Mouse (Mus musculus) heart, embryonic 12.5 days (tissue): ENCODE data around the gene Ebf1. TPM values are rescaled to one million over a fixed set of nuclear protein-coding genes. Genes with fewer than 3 reads are reported as not detected.
"Not testable (repeated sequence)": the region's sequence is repeated elsewhere in the genome, so short reads cannot be mapped to it uniquely, and the experiment has no call there.

Experiments used
- ATAC-seq: fragments of 200-750 bp; cut with Nextera tagmentation; 2 replicates; pipeline ENCODE4 v1.8.0; 2017; ENCODE audit warnings: moderate TSS enrichment, moderate library complexity; ENCODE audit not compliant: insufficient number of reproducible peaks, low FRiP score
- H3K27ac ChIP-seq: fragments of 300-500 bp; sonication (generic); 2 replicates; pipeline ENCODE4 v1.5.1; 2016; ENCODE audit warnings: mild to moderate bottlenecking, moderate library complexity; ENCODE audit not compliant: poor library complexity, severe bottlenecking
- H3K27me3 ChIP-seq: fragments of 300-500 bp; sonication (generic); replicated peaks from 2 replicates; pipeline ENCODE4 v1.6.1; 2016; ENCODE audit warnings: mild to moderate bottlenecking, moderate library complexity
- H3K36me3 ChIP-seq: fragments of 300-500 bp; sonication (generic); 2 replicates; pipeline ENCODE4 v1.6.1; 2016; ENCODE audit warnings: mild to moderate bottlenecking, moderate library complexity
- H3K4me1 ChIP-seq: fragments of 300-500 bp; sonication (generic); replicated peaks from 2 replicates; pipeline ENCODE4 v1.6.1; 2016; ENCODE audit warnings: mild to moderate bottlenecking
- H3K4me2 ChIP-seq: fragments of 300-500 bp; sonication (generic); 2 replicates; pipeline ENCODE4 v1.6.1; 2016; ENCODE audit warnings: mild to moderate bottlenecking, moderate library complexity
- H3K4me3 ChIP-seq: fragments of 300-500 bp; sonication (generic); 2 replicates; pipeline ENCODE4 v1.5.1; 2016; ENCODE audit warnings: mild to moderate bottlenecking
- H3K9ac ChIP-seq: fragments of 300-500 bp; sonication (generic); 2 replicates; pipeline ENCODE4 v1.6.1; 2016; ENCODE audit warnings: mild to moderate bottlenecking, moderate library complexity
- H3K9me3 ChIP-seq: fragments of 300-500 bp; sonication (generic); replicated peaks from 2 replicates; pipeline ENCODE4 v1.6.1; 2016; ENCODE audit warnings: mild to moderate bottlenecking, moderate library complexity
- WGBS: fragments of 180-500 bp; shearing (Covaris S2); methylation state at CpG from one replicate; pipeline ENCODE4 v1.1.7; 2016; 5-methylcytosine and 5-hydroxymethylcytosine counted together
- polyA plus RNA-seq: library from polyadenylated mRNA; unstranded; fragments of >200 nt; fragmentation: Nextera tagmentation; extraction: Ambion mirVana; gene quantifications from 2 replicates; pipeline ENCODE4 v1.2.1, GENCODE M21; 2016

Gene Ebf1
- polyA plus RNA-seq, result 13.9 and 15.6 TPM in 2 replicates

DNA sequence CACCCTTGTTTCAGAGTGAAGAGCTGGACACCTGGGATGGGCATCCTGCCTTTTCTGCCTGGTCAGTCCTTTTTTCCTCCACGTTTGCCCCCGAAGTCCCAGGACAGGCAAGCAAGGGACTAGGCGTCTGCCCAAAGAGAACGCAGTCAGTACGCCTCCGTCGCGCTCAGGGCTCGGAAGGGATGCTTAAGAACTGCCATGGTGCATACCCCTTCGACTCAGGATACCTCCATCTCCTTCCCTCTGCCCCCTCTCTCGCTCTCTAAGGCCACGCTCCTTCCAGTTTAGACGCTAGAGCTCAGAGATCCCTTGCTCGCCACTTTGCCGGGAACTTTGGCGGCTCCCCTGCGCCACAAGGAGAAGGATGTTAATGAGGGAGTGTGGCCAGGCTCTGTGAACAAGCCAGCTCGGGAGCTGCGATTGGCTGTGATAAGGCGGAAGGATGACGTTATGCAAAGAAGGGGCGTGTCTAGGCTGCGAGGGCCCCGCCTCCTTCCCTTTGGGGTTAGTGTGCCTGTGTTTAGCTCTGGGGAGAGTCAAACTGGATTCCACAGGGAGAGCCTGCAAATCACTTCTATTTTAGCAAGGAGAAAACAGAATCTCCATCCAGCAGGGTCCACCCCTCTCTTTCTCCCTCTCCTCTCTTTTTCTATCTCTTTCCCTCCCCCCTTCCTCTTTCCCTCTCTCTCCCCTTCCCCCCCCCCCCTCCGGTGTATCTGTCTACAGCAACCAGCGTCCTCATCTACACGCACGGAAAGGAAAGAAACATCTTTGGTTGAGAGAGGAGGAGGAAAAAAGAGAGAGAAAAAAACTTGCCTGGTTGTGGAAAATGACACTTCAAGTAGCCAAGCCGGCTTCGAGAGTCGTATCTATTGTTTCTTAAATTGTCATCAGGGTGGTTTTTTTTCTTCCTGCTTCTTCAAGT is at the start of gene Ebf1:
Ebf1 (plus strand) TSS at position 530 of the 925 bp plus-strand sequence.
- Histone ChIP-seq H3K36me3 (peaks cover 2% of the 10 kb centered on the region; the same call in 1 of the 2 replicates), H3K4me2 (peak within 1 kb of the TSS; percentile 80), H3K9me3 (peaks cover 2% of the 10 kb centered on the region; the same call in 1 of the 2 replicates), H3K4me1 (peaks cover 28% of the 10 kb centered on the region), H3K4me3 (peak within 1 kb of the TSS; percentile 62), H3K9ac (peak within 1 kb of the TSS; percentile 77), H3K27me3 (peaks cover 54% of the 10 kb centered on the region), H3K27ac (peak within 1 kb of the TSS; percentile 84)
- ATAC-seq, result peak; percentile 92
- WGBS, result under 1% methylated on average over 28 of the region's 31 CpGs

DNA sequence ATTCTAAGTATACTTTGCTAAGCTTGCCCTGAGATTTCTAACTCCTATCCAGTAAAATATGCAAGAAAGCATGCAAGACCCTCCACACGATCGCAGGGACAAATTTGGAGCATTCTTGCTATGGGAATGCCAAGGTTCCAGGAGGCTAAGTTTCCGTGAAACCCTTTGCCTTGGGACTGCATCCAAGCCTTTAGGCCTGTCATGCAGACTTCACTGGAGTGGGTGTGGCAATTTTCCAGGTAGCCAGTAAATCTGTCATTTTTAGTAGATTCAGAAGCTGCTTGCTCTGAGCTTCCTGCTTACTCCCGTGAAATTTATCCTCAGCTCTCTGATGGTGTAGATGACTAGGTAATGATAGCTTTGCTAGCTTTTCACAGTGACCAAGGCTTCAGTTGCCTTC is 46.8 kb upstream of the Ebf1 start:
- H3K9me3 ChIP-seq, H3K4me1 ChIP-seq, H3K4me2 ChIP-seq, H3K9ac ChIP-seq, ATAC-seq, H3K27me3 ChIP-seq, H3K27ac ChIP-seq, H3K4me3 ChIP-seq: not testable (repeated sequence)
- WGBS, result 93% methylated on average over 4 of the region's 4 CpGs
- peaks cover 33% of the 10 kb centered on the region for H3K36me3 ChIP-seq

DNA sequence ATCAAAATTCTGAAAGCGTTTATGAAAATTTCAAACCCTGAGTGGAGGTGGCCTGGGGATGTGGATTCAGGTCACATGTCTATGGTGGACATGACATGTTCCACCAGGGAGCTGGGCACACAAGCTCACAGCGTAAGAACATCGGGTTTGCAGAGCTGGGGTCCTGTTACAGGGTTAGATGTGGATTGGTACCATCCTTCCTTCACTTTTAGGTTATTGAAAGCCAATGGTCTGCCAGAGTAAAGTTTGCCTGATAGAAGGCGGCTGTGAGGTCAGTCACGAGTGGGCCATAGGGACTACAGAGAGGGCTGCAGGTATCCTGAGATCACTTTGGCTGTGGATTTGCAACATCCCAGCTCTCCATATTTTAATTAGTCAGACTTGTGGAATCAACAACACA is 44.3 kb upstream of the Ebf1 start:
- Histone ChIP-seq H3K4me3 (no peak overlapping the region), H3K9ac (no peak overlapping the region), H3K4me2 (no peak overlapping the region), H3K27me3 (no peaks in the 10 kb centered on the region), H3K36me3 (peaks cover 9% of the 10 kb centered on the region), H3K9me3 (peaks cover 4% of the 10 kb centered on the region; the same call in 1 of the 2 replicates), H3K27ac (no peak overlapping the region), H3K4me1 (no peaks in the 10 kb centered on the region)
- WGBS, result 91% methylated on average over 5 of the region's 5 CpGs
- no peak for ATAC-seq

DNA sequence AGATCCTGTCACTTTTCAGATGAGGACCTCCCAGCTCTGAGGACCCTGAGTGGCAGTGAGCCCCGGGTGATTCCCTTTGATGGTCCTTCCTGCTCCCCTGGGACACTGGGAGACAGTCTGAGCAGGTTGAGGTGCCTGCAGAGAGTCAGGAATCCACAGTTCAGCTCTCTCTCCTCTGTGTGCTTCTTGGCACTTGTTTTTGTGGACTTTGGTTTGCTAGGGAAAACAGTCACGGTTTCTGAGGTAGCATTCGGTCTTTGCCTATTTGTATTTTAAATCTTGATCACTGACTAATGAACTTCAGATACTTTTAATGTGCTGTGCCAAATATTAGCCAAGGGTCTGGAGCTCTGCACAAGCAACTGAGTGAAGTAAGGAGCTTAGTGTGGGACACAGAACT is 43.7 kb upstream of the Ebf1 start:
- ATAC-seq, result no peak
- WGBS, result 73% methylated on average over 3 of the region's 3 CpGs
- Histone ChIP-seq H3K9me3 (peaks cover 4% of the 10 kb centered on the region; the same call in 1 of the 2 replicates), H3K9ac (no peak overlapping the region), H3K4me1 (no peaks in the 10 kb centered on the region), H3K27ac (no peak overlapping the region), H3K4me2 (no peak overlapping the region), H3K36me3 (peaks cover 8% of the 10 kb centered on the region), H3K4me3 (no peak overlapping the region), H3K27me3 (no peaks in the 10 kb centered on the region)

DNA sequence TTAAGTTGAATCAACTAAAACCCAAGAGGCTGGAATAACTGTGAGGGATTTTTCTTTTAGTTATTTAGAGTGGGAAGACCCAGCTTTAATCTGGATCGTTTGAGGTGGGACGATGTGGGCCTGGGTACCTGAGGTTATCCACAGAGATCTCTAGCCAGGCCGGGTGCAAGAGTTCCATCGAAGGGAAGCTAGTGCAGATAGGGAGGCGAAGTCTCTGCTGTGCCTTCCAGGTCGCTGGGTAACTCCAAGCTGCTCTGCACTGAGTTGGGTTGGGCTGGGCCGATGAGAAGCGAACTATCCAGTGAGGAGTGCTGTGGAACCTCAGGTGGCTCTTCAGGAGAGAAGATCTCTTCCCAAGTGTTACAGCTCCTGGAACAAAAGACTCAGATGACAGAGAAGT is 42.7 kb upstream of the Ebf1 start:
- no peak overlapping the region for H3K4me3 ChIP-seq
- H3K27ac ChIP-seq, result no peak overlapping the region
- WGBS, result 85% methylated on average over 8 of the region's 8 CpGs
- no peak overlapping the region for H3K4me2 ChIP-seq
- H3K4me1 ChIP-seq, result no peaks in the 10 kb centered on the region
- peaks cover 6% of the 10 kb centered on the region for H3K36me3 ChIP-seq
- peaks cover 2% of the 10 kb centered on the region; the same call in 1 of the 2 replicates for H3K9me3 ChIP-seq
- H3K9ac ChIP-seq, result no peak overlapping the region
- ATAC-seq, result no peak
- no peaks in the 10 kb centered on the region for H3K27me3 ChIP-seq

DNA sequence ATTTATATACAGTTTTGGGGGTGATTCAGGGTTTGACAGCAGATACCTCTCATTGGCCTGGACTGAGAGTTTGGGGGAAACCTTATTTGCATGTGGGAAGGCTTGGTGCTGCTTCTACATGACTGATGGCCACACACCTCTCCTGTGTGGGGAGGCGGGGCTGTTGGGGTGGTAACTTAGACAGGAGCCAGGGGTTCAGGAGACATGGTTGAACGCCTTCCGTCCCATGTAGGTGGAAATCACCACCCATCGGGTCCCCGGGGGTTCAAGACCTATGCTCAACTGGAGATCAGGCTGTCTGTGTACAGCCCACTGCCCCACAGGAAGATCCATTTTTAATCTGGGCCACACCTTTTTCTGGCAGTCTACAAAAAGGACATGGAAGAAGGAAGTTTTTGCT is 42.3 kb upstream of the Ebf1 start:
- Histone ChIP-seq H3K27me3 (no peaks in the 10 kb centered on the region), H3K9ac (no peak overlapping the region), H3K27ac (no peak overlapping the region), H3K4me1 (no peaks in the 10 kb centered on the region), H3K36me3 (peaks cover 2% of the 10 kb centered on the region; the same call in 1 of the 2 replicates), H3K4me2 (no peak overlapping the region), H3K9me3 (no peaks in the 10 kb centered on the region), H3K4me3 (no peak overlapping the region)
- 88% methylated on average over 5 of the region's 5 CpGs for WGBS
- no peak for ATAC-seq

DNA sequence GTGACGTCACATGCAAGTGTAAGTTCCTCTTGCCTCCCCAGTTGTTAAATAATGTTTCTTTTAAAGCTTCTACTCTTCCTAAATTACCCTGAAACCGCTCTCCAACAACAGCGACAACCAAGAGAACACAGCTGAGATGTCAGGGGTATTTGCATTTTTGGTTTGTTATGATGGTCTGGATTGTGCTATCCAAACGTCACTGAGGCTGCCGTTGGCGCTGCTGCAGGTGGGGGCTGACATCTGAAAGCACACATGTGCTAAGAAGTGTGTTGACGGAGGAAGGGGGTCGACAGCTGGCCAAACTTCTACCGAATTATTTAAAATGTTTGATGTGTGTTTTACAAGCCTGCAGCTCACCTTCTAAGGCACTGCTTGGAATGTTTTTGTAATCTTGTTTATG is 39.2 kb upstream of the Ebf1 start:
- ATAC-seq, result no peak

DNA sequence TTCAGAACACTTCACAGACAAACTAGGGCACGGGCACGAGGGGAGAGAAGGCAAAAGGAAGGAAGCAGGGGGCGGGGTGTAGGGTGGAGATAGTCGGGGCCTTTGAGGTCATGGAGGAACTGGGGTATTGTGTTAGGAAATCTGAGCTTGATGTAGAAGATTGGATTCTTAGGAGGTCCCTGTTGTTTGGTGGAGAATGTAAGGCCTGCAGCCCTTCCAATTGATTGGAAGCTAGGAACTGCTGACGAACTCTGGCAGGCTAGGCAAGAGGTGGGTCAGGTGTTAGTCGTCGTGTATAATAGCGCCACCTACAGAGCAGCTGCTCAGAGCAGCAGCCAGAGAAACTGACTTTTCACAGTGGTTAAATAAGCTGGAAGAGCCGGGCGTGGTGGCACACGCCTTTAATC is 35.8 kb upstream of the Ebf1 start:
- 26% methylated on average over 11 of the region's 11 CpGs for WGBS
- Histone ChIP-seq H3K27ac (no peak overlapping the region), H3K4me2 (peak overlapping the region; percentile 31; the same call in 1 of the 2 replicates), H3K9ac (no peak overlapping the region), H3K27me3 (no peaks in the 10 kb centered on the region), H3K9me3 (no peaks in the 10 kb centered on the region), H3K36me3 (no peaks in the 10 kb centered on the region), H3K4me3 (no peak overlapping the region), H3K4me1 (peaks cover 5% of the 10 kb centered on the region; the same call in 1 of the 2 replicates)
- peak; percentile 67 for ATAC-seq

More for the DNA sequence above, 39.2 kb upstream of the Ebf1 start:
- Histone ChIP-seq H3K4me2 (no peak overlapping the region), H3K4me3 (no peak overlapping the region), H3K27ac (no peak overlapping the region), H3K9me3 (no peaks in the 10 kb centered on the region), H3K9ac (no peak overlapping the region), H3K36me3 (no peaks in the 10 kb centered on the region), H3K4me1 (peaks cover 5% of the 10 kb centered on the region; the same call in 1 of the 2 replicates), H3K27me3 (no peaks in the 10 kb centered on the region)
- WGBS, result 76% methylated on average over 9 of the region's 9 CpGs

DNA sequence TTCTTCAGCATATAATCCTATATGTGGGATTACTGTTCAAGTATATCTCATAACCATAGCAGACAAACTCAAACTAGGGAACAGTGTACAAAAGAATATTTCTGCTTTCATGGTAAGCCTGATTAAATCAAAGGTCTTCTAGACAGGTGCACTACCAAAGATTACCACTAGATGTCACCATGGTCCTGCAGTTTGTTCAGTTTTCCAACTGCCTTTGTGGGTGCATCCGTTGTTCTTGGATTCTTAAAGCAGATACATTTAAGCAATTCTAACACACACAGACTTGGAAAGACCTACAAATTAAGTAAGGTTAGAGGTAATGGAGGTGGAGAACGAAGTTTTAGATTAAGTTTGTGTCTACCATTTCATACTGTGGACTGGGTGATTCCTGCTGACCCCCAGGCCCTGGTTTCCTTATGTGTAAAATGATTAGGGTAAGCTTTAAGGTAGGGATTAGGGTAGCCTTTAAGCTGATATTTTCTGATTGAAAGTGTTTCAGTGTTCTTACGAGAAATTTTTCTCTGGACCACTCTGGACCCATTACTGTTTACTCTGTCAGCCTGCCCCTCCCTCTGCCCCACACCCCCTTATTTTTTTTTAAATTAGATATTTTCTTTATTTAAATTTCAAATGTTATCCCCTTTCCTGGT is 30.9 kb upstream of the Ebf1 start:
- Histone ChIP-seq H3K27me3 (no peaks in the 10 kb centered on the region), H3K9me3 (no peaks in the 10 kb centered on the region), H3K27ac (no peak overlapping the region), H3K4me1 (peaks cover 3% of the 10 kb centered on the region; the same call in 1 of the 2 replicates), H3K4me3 (no peak overlapping the region), H3K4me2 (no peak overlapping the region), H3K36me3 (no peaks in the 10 kb centered on the region), H3K9ac (no peak overlapping the region)
- no peak for ATAC-seq
- WGBS, result 14% methylated on average over 3 of the region's 3 CpGs

DNA sequence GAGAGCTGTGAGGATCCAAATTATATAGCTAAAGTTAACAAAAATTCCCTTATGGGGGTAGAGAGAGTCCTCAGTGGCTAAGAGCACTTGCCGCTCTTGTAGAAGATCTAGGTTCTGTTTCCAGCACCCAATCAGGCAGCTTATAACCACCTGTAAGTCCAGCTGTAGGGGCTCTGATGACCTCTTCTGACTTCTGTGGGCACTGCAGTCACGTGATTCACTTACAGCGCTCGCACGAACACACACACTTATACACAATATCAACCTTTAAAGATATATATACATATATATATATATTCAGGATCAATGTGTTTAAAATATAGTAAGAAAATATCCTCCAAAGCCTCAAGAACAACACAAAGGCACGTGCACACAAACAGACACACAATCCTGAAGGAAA is 24.1 kb upstream of the Ebf1 start:
- H3K4me1 ChIP-seq, result no peaks in the 10 kb centered on the region
- no peaks in the 10 kb centered on the region for H3K36me3 ChIP-seq
- H3K4me3 ChIP-seq, result no peak overlapping the region
- H3K27ac ChIP-seq, result no peak overlapping the region
- no peak overlapping the region for H3K9ac ChIP-seq
- no peak overlapping the region for H3K4me2 ChIP-seq
- no peaks in the 10 kb centered on the region for H3K9me3 ChIP-seq
- no peak for ATAC-seq
- WGBS, result 85% methylated on average over 6 of the region's 6 CpGs
- H3K27me3 ChIP-seq, result no peaks in the 10 kb centered on the region

DNA sequence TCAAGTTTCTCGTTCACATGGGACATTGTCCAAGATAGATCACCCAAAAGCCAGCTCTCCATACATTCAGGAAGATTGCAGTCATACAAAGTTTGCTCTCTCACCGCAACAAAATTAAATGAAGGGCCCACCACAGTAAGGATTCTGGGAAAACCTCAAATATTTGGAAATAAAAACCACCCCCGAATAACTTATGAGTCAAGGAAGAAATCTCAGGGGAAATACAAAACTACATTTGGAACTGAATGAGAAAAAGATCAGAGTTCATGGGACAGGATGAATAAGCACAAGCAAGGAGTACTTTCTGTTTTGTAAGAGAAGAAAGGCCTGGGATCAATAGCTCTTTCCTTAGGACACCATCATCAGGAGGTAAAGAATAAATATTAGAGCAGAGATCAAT is 22.3 kb upstream of the Ebf1 start:
- Histone ChIP-seq H3K4me1 (no peaks in the 10 kb centered on the region), H3K4me2 (no peak overlapping the region), H3K27me3 (no peaks in the 10 kb centered on the region), H3K36me3 (no peaks in the 10 kb centered on the region), H3K9ac (no peak overlapping the region), H3K4me3 (no peak overlapping the region), H3K9me3 (no peaks in the 10 kb centered on the region), H3K27ac (no peak overlapping the region)
- ATAC-seq, result no peak
- WGBS, result 81% methylated on average over 3 of the region's 3 CpGs
